In genomic region chr5:49909483-49909882, GRCm38 (mm10) we compare ENCODE assay signal across 15 mouse cellular contexts.
DNase-seq lines count a peak whose midpoint lies in the region; TF ChIP-seq lines count a peak whose summit lies in the region.
"Had no signal": no experiment of that assay in that cellular context is flagged by ENCODE, and none has a peak within 500 bp of the region (broad histone marks: within the 10 kb centered on the region; RNA-seq: fewer than 3 reads in every experiment).

No protein-coding gene starts in this region.

- no peak overlapping the region for H3K9ac ChIP-seq in liver, adult 2 months (ENCODE audit: low read depth, low read length)

- H3K4me1 ChIP-seq in liver, adult 2 months (ENCODE audit: control insufficient read depth, insufficient read depth, low read length), result no peaks in the 10 kb centered on the region

- no peak overlapping the region for H3K27ac ChIP-seq in liver, adult 2 months (replicated peaks; ENCODE audit: insufficient read depth, low read depth, low read length)

- H3K79me2 ChIP-seq in liver, adult 2 months (ENCODE audit: control insufficient read depth, insufficient read depth, low read length), result no peaks in the 10 kb centered on the region

- no peaks in the 10 kb centered on the region for H3K36me3 ChIP-seq in liver, adult 2 months (ENCODE audit: control insufficient read depth, insufficient read depth, low read length)
- H3K36me3 ChIP-seq: G1E had no signal

- H3K27me3 ChIP-seq in liver, adult 2 months (ENCODE audit: control insufficient read depth, insufficient read depth, low read length), result no peaks in the 10 kb centered on the region
- H3K27me3 ChIP-seq: CH12.LX had no signal

- peak; percentile 4 for DNase-seq in liver, adult 2 months (ENCODE audit: extremely low read depth, low read depth, low spot score)
- no peak for DNase-seq in liver
- DNase-seq: adrenal gland, adult 2 months; adrenal gland, adult 8-10 months; adrenal gland, postnatal 10 days; adrenal gland, postnatal 14 days; adrenal gland, postnatal 25 days; adrenal gland, postnatal 36 days; B cell, adult 2 months; cerebellum, adult 11 months; cerebellum, adult 11-12 months; cerebellum, adult 18-20 months; cerebellum, adult 2 months had no signal

- no peak for TF ChIP-seq CTCF in liver, adult 2 months (IDR thresholded peaks at IDR 0.05; ENCODE audit: low read depth, low read length)

- H3K4me3 ChIP-seq in liver, adult 2 months (ENCODE audit: insufficient read depth, low read depth, low read length), result no peak overlapping the region

- 78% methylated on average over 1 of the region's 1 CpGs for WGBS in liver, adult 2 months

- TF ChIP-seq POLR2A in liver, adult 2 months (IDR thresholded peaks at IDR 0.05; ENCODE audit: extremely low read depth, insufficient read depth, low read length), result no peak
